Mouse (Mus musculus): ENCODE results near the gene Pcsk7.
A peak's percentile ranks its signal among the peaks of the same experiment; 100 is the strongest.

Gene Pcsk7

GRCm38 (mm10) chr9:45939794-45940193, 33.5 kb downstream of the Pcsk7 start:
- DNase-seq, result no peak

DNA sequence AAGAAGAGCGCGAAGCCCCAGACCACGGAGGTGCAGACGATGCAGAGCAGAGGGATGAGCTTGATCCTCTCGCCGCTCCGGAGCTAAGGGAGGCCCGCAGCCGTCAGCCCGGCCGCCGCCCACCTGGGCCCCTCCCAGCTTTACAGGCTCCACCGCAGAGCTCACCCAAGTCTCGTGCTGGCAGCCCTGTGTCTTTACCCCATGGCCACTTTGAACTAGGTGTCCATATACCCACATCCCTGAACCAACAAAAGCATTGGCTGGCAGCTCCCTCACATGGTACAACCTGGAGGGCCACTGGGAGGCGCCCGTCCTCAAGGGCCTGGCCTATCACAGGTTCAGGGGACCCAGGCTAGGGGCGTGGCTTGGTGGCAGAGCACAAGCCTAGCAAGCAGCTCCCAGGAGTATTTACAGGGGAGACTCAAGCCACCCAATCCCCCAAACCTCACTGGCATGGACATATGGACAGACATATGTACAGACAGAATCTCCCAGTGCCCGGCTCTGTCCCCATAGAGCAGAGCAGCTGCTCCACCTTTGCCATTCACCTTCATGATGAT, 35.1 kb downstream of the Pcsk7 start:
- DNase-seq, result no peak

- no peak for DNase-seq
These were observed 36.2 kb downstream of the Pcsk7 start for GRCm38 (mm10) chr9:45942464-45942863.

- DNase-seq, result no peak
These were observed 36.6 kb downstream of the Pcsk7 start for GRCm38 (mm10) chr9:45942916-45943315.

- DNase-seq, result no peak
These were observed 37.6 kb downstream of the Pcsk7 start for GRCm38 (mm10) chr9:45943628-45944505.

DNA sequence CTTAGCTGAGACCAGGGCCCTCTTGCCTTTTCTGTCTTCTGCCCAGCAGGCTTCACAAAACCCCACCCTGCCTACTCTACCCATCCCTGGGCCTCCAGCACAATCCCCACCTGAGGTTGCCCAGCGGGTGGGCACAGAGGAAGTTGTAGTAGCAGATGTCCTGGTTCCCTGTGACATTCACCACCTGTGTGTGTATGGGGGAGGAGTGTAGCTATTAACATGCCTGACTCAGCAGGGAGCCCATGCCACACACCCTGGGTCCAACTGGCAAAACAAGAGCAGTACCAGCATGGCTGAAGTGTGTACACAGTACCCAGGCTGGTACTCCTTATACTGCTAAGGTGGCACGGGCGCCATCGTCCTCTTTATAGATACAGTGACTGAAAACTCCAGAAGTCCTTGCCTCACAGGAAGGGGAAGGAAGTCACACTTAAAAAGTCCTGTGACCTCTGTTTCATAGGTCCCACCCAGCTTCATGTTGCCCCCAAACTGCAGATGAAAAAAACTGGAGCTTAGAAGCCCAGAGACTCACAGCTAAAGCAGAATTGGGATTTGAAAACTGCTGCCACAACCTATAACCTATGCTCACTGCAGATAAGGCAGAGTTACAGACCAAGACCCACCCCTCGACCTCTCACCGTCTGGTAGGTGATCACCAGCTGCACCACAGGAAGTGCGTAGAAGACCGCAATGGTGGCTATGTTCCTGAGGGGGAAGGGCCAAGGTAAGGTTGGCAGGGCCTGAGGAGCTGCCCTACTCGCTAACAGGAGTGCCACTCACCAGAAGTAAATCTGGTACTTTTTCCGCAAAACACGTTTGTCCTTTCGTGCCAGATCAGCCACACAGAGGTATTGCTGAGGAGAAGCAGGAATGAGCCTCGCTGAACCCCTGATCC, 38.5 kb downstream of the Pcsk7 start:
- peak; percentile 61 to 65 for DNase-seq

- no peak for DNase-seq
These were observed 39.4 kb downstream of the Pcsk7 start for GRCm38 (mm10) chr9:45945721-45946120.

DNA sequence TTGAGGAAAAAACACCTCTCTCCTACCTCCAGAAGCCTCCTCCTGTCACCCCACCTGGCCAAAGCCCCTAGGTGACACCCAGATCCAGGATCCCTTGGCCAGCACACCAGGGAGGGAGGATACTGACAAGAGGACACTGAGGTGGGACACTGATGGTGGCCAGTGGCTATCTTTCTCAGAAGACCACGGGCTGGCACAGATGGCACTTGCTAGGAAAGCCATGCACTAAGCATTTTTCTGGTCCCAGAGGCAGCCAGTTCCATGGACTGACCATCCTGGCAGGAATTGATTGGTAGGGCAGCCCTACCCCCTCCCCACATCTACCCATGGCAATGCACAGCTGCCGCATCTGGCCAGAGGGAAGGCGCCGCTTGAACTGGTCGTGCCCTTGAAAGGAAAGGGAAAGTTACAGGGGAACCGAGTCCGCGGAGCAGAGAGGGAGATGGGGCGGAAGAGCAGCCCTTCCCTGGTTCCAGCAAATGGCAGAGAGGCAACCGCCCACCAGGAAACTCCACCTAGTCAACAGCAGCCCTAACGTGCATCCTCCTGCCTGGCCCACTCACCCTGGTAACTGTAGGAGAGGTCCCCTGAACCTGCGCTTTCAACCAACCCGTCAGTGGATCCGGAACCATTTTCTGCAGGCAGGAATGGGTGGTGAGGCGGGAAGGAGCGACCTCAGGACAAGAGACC, 40.0 kb downstream of the Pcsk7 start:
- no peak for DNase-seq

DNA sequence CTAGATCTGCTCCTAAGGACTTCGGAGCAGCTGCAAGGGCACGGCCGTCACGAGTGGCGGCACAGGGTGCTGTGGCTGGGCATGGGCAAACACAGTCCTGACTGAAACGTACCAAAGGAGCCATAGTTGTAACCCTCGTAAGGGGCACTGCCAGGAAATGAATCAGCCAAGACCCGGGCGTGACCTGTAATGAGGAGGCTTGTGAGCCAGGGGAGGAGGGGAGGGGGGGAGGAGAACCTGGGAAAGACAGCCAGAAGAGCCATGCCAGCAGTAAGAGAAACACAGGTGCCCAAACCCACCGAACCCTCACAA, 40.5 kb downstream of the Pcsk7 start:
- DNase-seq, result no peak

- no peak for DNase-seq
These were observed 45.8 kb downstream of the Pcsk7 start for GRCm38 (mm10) chr9:45952057-45952456.

DNA sequence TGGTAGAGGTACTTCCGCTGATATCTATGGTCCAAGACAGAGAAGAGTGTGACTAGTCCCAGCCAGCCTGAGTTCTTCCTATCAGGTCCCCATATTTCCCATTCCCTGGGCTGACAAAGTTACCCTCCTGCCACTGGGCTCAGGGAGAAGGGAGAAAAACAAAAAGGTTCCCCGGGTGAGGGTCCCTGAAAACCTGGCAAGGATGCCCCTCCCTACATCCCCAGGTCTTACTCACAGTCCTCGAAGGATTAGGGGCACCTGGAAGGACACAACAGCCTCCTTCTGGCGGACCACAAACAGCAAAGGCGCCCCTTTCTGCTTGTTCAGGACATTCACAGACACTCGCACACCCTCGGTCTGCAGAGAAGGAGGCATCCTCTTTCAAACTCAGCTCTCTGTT, 46.6 kb downstream of the Pcsk7 start:
- no peak for DNase-seq

DNA sequence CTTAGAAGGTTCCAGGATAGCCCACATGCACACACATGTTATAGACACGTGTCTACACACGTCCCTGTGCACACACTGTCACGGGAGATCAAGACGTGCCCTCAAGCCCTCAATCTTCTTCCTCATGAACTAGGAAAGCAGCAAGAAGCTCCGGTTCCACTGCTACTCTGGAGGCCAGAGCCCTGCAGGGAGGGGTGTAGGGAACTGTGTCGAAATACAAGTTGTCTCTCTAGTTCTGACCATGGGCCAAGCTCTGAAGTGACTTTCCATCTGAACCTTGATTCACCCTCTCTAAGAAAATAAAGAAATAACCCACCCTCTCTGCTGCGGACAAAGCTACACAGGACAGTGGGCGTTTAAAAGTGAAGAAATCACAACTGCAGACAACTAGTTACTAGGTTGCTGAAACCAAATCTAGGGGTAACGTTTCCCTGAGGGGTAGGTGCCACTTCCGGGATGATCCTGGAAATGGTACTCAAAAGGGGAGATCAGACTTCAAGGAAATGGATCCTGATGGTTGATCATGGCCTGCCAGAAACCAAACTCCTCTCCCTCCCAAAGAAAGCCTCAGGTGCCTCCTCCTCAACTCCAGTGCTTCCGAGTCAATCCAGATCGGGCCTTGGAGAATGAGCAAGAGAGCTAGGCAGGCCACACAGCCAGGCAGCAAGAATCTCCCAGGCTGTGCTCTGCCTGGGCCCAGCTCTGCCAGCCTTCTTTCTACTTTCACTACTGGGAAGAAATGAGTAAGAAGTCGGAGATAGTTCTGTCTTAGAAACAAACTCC, 47.4 kb downstream of the Pcsk7 start:
- DNase-seq, result no peak

DNA sequence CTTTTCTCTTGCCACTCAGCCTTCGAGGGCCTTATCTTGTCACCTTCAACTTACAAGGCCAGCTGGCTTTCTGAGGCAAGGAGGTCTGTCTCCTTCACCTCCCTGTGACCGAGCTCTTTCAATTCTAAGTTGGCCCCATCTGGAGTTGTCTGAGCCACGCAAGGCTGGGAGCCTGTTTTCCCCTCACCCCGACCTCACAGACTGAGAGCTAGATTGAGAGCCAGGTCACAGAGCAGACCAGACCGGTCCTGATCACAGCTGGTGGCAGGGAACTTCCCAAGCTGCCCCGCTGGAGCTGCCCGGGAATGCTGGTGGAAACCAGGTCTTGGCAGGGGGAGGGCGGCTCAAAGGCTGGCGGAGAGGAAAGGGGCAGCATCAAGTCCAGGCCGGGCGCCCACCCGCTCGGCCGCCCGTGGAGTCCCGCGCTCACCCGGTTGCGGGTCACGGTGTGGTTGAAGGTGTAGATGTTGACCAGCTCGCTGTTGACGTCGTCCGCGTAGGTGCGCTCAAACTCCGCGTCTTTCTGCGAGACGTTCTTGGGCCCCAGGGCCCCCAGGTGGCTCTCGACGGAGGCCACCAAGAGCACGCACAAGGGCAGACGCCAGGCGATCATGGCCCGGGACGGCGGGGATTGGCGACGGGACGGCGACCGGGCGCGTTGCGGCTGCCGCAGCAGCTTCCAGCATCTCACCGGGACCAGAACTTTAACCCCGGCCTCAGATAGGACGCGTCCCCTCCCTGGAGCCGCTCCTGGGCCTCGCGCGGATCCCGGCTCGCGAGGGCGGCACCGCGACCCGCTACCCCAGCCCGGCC, 48.2 kb downstream of the Pcsk7 start:
- peak in 1 of 2 experiments; percentile 54 for DNase-seq

DNA sequence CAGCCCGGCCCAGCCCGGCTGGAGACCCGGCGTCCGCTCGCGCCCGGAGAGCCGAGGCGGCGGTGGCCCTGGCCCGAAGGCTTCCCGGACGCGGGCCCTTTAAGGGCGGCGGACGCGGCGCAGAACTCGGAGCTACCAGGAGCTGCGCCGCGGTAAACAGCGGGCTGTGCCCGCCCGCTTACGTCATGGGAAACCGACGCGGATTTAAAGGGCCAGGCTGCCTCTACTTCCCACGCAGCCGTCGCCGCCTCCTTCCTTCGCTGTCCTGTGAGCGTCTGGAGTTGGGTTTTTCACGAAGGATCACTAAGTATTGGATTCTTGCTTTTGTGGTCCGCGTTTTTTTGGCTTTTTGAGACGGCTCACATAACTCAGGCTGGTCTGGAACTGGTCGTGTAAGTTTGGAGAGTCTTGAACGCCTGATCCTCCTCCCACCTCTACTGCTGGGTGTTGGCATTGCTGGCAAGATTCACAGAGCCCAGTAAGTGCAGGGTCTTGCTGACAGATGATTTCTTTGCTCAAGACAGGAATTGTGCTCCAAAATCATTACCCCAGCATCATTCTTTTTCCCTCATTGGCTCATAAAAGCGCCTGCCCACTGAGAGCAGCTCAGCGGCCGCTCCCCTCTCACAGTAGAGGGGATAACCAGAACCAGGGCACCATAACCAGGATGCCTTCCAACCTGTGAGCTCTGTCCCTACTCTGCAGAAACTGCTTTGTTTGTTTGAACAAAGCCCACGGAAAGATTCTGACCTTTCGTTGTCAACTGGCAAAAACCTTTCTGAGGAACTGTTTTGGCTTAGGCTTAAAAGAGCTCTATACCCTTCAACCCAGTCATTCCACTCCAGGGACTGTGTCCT, 49.0 kb downstream of the Pcsk7 start, which contains the start of gene Sidt2:
Gene Sidt2 (minus strand): TSS at position 152 of the 857 bp plus-strand sequence.
- peak; percentile 82 to 86 for DNase-seq

- no peak for DNase-seq
These were observed 51.9 kb downstream of the Pcsk7 start for GRCm38 (mm10) chr9:45958023-45958670.

DNA sequence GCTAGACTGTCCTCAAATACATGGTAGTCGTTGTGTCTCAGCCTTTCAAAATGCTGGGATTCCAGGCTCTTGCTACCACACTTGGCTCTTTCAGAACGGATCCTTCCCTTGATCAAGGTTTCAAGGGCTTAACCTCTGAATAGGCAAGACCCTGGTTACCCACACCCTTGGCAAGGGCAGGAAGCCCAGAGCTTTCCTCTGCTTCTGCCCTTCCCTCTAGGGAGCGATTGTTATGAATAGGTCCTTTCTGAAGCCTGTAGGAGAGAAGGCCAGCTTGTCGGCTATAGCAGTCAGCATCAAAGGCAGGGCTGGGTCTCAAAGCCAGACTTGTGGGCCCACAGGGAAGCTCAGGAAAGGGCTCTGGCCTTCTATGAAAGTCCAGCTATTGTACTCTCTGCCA, 52.6 kb downstream of the Pcsk7 start:
- DNase-seq, result no peak

- DNase-seq, result no peak
These were observed 53.4 kb downstream of the Pcsk7 start for GRCm38 (mm10) chr9:45959661-45960060.

DNA sequence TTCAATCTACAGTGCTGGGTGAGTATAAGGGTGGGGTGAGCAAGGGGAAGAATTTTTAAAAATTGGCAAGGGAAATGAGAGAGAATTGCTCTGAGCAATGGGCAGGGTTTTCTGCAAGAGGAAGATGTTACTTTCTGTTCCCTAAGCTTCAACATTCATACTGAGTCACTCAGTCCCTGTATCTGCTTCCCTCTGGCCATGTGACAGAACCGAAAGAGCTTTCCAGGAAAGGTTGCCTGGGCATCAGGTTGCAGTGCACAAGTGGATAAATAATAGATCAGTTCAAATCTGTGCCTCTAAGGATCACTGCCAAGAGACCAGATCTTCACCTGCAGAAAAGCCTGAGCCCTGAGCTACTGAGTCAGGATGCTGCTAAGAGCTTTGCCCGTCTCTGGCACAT, 55.6 kb downstream of the Pcsk7 start:
- no peak for DNase-seq

GRCm38 (mm10) chr9:45963577-45963976, 57.3 kb downstream of the Pcsk7 start:
- DNase-seq, result no peak

DNA sequence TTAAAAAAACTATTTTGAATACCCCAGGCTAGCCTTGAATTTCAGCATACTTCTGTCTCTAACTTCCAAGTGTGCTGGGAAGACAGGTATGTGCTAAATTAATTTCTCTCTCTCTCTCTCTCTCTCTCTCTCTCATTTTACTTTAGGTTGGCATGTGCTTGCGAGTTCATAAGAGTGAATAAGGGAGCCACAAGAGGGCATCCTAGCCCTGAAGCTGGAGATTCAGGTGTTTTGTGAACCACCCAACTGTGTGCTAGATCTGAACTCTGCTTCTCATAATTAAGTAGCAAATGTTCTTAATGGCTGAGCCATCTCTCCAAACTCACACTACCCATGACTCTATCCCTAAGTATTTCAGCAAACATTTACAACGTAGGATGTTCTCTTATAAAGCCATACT, 70.6 kb downstream of the Pcsk7 start:
- DNase-seq, result no peak
